Mouse (Mus musculus) megakaryocyte, adult 5-6 weeks (primary cell): Measurements from ENCODE around the gene Ebf1. TPM values are rescaled to one million over a fixed set of nuclear protein-coding genes. Genes with fewer than 3 reads are reported as not detected.
"Not testable (repeated sequence)": the region's sequence is repeated elsewhere in the genome, so short reads cannot be mapped to it uniquely, and the experiment has no call there.

Experiments
- ATAC-seq: 2 replicates; pipeline ENCODE4 v1.8.0; 2016; ENCODE audit warnings: mild to moderate bottlenecking, inconsistent platforms; ENCODE audit not compliant: poor library complexity, severe bottlenecking
- total RNA-seq, 2 experiments: library from RNA; stranded (forward) in 1 of 2; stranded (reverse) in 1 of 2; fragments of 153-499, 151-499 nt in 1 of 2; fragments of 221-1000, 200-1000 nt in 1 of 2; gene quantifications; 2 replicates each; pipeline versions ENCODE4 v1.2.3 to v1.2.4; 2015 to 2017

The Ebf1 gene
- 0.09 and 0.25 TPM in 2 replicates for total RNA-seq (2015)
- total RNA-seq (2017) = 0.33 TPM in 1 of 2 replicates, not detected in the other

DNA sequence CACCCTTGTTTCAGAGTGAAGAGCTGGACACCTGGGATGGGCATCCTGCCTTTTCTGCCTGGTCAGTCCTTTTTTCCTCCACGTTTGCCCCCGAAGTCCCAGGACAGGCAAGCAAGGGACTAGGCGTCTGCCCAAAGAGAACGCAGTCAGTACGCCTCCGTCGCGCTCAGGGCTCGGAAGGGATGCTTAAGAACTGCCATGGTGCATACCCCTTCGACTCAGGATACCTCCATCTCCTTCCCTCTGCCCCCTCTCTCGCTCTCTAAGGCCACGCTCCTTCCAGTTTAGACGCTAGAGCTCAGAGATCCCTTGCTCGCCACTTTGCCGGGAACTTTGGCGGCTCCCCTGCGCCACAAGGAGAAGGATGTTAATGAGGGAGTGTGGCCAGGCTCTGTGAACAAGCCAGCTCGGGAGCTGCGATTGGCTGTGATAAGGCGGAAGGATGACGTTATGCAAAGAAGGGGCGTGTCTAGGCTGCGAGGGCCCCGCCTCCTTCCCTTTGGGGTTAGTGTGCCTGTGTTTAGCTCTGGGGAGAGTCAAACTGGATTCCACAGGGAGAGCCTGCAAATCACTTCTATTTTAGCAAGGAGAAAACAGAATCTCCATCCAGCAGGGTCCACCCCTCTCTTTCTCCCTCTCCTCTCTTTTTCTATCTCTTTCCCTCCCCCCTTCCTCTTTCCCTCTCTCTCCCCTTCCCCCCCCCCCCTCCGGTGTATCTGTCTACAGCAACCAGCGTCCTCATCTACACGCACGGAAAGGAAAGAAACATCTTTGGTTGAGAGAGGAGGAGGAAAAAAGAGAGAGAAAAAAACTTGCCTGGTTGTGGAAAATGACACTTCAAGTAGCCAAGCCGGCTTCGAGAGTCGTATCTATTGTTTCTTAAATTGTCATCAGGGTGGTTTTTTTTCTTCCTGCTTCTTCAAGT lies at the start of gene Ebf1:
Ebf1 (plus strand) TSS at position 530 of the 925 bp plus-strand sequence.
- ATAC-seq = peak; percentile 83

DNA sequence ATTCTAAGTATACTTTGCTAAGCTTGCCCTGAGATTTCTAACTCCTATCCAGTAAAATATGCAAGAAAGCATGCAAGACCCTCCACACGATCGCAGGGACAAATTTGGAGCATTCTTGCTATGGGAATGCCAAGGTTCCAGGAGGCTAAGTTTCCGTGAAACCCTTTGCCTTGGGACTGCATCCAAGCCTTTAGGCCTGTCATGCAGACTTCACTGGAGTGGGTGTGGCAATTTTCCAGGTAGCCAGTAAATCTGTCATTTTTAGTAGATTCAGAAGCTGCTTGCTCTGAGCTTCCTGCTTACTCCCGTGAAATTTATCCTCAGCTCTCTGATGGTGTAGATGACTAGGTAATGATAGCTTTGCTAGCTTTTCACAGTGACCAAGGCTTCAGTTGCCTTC lies 46.8 kb upstream of the Ebf1 start:
- not testable (repeated sequence) for ATAC-seq

DNA sequence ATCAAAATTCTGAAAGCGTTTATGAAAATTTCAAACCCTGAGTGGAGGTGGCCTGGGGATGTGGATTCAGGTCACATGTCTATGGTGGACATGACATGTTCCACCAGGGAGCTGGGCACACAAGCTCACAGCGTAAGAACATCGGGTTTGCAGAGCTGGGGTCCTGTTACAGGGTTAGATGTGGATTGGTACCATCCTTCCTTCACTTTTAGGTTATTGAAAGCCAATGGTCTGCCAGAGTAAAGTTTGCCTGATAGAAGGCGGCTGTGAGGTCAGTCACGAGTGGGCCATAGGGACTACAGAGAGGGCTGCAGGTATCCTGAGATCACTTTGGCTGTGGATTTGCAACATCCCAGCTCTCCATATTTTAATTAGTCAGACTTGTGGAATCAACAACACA lies 44.3 kb upstream of the Ebf1 start:
- no peak for ATAC-seq

DNA sequence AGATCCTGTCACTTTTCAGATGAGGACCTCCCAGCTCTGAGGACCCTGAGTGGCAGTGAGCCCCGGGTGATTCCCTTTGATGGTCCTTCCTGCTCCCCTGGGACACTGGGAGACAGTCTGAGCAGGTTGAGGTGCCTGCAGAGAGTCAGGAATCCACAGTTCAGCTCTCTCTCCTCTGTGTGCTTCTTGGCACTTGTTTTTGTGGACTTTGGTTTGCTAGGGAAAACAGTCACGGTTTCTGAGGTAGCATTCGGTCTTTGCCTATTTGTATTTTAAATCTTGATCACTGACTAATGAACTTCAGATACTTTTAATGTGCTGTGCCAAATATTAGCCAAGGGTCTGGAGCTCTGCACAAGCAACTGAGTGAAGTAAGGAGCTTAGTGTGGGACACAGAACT lies 43.7 kb upstream of the Ebf1 start:
- no peak for ATAC-seq

DNA sequence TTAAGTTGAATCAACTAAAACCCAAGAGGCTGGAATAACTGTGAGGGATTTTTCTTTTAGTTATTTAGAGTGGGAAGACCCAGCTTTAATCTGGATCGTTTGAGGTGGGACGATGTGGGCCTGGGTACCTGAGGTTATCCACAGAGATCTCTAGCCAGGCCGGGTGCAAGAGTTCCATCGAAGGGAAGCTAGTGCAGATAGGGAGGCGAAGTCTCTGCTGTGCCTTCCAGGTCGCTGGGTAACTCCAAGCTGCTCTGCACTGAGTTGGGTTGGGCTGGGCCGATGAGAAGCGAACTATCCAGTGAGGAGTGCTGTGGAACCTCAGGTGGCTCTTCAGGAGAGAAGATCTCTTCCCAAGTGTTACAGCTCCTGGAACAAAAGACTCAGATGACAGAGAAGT lies 42.7 kb upstream of the Ebf1 start:
- ATAC-seq = no peak

DNA sequence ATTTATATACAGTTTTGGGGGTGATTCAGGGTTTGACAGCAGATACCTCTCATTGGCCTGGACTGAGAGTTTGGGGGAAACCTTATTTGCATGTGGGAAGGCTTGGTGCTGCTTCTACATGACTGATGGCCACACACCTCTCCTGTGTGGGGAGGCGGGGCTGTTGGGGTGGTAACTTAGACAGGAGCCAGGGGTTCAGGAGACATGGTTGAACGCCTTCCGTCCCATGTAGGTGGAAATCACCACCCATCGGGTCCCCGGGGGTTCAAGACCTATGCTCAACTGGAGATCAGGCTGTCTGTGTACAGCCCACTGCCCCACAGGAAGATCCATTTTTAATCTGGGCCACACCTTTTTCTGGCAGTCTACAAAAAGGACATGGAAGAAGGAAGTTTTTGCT lies 42.3 kb upstream of the Ebf1 start:
- ATAC-seq = no peak

DNA sequence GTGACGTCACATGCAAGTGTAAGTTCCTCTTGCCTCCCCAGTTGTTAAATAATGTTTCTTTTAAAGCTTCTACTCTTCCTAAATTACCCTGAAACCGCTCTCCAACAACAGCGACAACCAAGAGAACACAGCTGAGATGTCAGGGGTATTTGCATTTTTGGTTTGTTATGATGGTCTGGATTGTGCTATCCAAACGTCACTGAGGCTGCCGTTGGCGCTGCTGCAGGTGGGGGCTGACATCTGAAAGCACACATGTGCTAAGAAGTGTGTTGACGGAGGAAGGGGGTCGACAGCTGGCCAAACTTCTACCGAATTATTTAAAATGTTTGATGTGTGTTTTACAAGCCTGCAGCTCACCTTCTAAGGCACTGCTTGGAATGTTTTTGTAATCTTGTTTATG lies 39.2 kb upstream of the Ebf1 start:
- no peak for ATAC-seq

DNA sequence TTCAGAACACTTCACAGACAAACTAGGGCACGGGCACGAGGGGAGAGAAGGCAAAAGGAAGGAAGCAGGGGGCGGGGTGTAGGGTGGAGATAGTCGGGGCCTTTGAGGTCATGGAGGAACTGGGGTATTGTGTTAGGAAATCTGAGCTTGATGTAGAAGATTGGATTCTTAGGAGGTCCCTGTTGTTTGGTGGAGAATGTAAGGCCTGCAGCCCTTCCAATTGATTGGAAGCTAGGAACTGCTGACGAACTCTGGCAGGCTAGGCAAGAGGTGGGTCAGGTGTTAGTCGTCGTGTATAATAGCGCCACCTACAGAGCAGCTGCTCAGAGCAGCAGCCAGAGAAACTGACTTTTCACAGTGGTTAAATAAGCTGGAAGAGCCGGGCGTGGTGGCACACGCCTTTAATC lies 35.8 kb upstream of the Ebf1 start:
- peak; percentile 92 for ATAC-seq

DNA sequence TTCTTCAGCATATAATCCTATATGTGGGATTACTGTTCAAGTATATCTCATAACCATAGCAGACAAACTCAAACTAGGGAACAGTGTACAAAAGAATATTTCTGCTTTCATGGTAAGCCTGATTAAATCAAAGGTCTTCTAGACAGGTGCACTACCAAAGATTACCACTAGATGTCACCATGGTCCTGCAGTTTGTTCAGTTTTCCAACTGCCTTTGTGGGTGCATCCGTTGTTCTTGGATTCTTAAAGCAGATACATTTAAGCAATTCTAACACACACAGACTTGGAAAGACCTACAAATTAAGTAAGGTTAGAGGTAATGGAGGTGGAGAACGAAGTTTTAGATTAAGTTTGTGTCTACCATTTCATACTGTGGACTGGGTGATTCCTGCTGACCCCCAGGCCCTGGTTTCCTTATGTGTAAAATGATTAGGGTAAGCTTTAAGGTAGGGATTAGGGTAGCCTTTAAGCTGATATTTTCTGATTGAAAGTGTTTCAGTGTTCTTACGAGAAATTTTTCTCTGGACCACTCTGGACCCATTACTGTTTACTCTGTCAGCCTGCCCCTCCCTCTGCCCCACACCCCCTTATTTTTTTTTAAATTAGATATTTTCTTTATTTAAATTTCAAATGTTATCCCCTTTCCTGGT lies 30.9 kb upstream of the Ebf1 start:
- peak; percentile 81 for ATAC-seq

DNA sequence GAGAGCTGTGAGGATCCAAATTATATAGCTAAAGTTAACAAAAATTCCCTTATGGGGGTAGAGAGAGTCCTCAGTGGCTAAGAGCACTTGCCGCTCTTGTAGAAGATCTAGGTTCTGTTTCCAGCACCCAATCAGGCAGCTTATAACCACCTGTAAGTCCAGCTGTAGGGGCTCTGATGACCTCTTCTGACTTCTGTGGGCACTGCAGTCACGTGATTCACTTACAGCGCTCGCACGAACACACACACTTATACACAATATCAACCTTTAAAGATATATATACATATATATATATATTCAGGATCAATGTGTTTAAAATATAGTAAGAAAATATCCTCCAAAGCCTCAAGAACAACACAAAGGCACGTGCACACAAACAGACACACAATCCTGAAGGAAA lies 24.1 kb upstream of the Ebf1 start:
- ATAC-seq = no peak

DNA sequence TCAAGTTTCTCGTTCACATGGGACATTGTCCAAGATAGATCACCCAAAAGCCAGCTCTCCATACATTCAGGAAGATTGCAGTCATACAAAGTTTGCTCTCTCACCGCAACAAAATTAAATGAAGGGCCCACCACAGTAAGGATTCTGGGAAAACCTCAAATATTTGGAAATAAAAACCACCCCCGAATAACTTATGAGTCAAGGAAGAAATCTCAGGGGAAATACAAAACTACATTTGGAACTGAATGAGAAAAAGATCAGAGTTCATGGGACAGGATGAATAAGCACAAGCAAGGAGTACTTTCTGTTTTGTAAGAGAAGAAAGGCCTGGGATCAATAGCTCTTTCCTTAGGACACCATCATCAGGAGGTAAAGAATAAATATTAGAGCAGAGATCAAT lies 22.3 kb upstream of the Ebf1 start:
- no peak for ATAC-seq

DNA sequence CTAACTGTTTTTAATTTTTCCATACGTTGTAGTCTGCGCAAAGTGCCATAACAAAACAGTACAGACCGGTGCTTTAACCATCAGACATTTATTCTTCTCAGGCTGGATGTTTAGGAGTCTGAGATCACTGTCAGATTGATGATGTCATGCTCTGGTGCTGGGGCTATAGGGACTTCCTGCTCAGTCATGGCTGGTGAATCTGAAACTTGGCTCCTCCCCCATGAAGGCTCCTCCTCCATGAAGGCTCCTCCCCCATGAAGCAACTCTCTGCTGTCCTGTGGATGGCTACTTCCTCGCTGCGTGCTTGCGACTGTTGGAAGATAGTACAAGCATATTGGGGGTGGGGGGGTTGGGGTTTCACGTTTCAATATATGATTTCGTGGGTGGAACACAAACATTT lies 10.2 kb upstream of the Ebf1 start:
- ATAC-seq = 0 out of 2 replicates have a peak, but pooled peaks have one; percentile 45

DNA sequence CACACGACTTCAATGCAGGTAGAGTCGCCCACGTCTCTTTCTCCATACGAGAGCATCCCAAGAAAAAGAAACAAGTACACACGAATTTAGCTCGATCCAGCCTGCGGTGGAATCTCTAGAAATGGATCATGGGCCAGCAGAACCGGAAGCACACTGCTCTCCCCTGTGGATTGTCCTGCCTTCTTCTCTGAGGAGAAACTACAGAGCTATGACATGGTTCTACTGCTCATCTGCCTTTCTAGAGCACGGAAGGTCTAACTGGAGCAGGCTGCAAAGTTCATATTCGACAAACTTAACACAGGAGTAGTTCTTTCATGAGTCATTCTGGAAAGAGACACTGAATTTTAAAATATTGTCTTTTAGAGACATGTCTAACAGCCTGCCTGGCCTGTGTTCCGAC lies 8.5 kb upstream of the Ebf1 start:
- ATAC-seq = no peak

DNA sequence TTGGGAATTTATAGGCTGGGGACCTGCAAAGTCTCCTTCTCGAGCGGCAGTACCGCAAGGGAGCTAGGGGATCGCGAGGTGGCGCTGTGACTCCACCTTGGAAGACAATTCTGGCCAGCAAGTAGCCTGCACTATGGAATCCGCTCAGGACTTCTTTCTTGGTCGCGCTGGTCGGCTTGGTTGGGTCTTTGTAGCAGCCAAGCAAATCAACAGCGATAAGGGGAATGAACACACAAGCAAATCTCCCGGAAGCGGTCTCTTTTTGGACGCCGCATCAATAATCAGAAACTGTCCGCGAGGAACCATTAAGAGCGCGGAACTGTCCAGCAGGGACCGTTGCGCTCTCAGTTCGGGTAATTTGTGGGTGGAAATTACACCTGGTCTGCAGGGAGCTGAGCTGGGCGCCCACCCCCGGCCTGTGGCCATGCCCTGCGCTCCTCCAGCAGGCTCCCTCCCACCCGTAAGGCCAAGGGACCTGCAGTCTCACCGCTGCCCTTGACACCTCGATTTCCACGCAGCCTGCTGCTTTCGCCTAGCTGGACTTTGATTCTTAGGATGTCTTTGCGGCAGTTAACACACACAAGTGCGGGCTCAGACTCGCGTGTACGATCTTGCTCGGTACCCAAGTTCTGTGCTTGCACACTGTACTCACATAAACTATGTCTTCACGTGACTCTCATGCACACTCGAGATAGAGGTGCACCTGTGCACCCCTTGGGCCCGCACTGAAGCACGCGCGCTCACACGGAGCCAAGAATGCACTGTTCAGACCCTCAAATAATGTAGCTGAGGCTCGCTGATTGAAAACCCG lies 5.9 kb upstream of the Ebf1 start:
- ATAC-seq = peak; percentile 83

DNA sequence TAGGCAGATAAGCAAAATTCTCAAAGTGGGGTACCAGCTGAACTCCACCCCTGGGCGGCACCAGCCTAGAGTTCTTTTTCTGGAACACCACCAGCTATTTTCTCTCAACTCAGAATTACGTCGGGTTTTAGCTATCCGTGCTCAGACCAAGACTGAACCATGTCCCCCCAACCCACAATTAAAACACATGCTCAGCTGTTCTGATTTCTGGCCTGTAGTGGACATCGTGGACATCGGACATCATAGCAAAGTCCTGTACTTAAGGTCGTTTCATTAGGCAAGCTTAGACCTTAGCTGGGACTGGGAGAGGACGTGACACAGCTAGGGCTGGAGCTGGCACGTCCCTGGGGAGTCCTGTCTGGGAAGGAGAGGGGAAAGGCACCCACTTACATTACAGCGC lies 5.0 kb upstream of the Ebf1 start:
- ATAC-seq = no peak

DNA sequence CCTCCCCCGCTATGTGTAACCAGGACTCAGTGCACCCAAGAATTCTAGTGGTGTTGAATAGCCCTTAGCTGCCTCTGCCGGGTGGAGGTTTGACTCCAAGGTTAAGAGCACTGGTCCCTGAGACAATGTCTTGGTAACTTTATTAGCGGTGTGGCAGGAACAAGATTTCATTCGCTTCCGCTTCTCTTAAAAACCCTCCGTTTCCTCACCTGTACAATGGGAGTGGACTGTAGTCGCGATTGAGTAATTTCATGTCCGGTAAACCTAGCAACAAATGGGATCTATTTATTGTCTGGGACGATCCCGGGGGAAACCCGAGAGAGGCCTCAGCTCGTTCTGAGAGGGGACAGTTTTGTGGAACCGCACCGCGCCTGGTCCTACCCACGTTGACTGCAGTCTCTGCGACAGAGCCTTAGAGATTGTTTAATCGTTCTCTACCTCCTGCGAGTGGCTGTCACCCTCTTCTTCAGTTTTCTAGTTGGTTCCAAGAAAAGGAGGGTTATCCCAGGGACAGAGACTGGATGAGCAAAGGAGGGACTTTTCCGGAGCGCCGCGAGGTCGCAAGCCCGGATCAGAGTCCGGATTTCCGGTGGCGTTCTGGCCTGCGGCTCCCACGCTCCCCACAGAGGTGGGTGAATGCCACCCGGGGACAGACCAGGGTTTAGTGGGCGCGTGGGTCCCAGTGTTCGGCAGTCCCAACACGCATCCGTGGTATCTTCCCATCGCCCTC lies 4.3 kb upstream of the Ebf1 start:
- no peak for ATAC-seq

DNA sequence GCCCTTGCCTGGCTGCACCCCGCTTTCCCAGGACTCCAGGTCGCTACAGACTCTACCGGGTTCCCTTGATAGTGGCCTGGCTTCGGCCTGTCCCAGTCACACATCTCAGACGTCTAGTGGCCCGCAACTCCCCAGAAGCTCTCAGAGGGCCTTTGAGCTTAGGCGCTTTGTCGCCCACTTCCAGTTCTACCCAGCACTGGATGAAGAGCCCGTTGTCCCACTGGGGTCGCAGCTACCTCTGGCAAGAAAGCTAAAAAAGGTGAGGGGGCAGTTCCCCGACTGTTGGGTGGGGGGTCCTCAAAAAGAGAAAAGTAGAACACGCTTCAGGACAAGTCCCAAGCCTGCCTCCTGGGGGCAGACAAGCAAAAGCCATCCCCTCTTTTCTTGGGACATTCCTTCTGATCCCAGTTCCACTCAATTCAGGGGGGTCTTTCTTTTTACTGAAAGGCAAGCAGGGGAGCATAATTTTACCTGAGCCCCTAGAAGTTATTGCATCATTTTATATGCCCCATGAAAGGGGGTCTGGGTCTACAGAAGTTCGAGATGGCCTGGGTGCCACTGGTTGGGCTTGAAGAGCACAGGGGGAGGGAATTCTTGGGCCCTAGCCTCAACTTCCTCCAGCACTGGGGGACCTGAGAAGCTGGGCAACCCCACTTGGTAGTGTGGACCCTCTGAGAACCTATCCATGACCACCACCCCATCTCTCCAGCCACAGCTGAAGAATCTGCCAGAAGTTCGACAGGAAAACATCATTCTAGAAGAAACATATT lies 3.5 kb upstream of the Ebf1 start:
- ATAC-seq = no peak

DNA sequence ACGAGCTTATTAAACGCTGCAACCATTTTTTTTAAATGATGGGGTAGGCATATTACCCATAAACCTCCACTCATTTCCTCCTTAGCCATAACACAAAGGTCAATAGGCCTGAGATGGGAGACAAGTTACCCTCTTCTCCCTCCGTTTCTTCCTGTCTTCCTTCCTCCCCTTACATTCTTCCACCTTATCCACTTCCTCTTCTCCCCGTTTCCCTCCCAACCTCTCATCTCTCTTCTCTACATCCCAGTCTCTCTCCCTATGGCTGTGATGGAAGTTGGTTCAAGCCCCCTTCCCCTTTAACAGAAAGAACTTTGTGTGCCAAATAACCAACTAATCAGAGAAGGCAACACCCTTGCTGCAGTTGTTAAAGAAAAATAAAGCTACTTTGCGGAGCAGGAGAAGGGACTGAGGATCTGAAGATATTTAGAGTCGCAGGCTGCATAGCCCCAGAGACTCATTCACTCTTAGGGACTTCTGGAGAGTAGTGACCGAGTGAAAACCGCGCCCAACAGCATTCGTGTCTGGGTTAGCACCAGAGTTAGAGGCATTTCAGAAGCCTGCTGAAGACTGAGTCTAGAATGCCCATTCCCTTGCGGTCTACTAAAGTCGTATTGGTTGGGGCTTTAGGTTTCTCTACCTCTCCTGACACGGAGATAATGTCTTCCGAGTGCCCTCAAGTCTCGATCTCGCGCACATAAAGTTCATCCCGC lies 884 bp upstream of the Ebf1 start:
- no peak for ATAC-seq
